Mouse (Mus musculus) cerebellum, adult 2 months (tissue): Measurements from ENCODE around the gene Kcnh1. TPM values are rescaled to one million over a fixed set of nuclear protein-coding genes. Genes with fewer than 3 reads are reported as not detected.

Experiments
- DNase-seq, 2 experiments: peaks; one replicate each; pipeline ENCODE4 v3.0.0; 2021
- H3K27ac ChIP-seq: fragments of 200-500 bp; 2 replicates; pipeline ENCODE4 v1.5.1; 2012; ENCODE audit warnings: low read length, control low read depth, inconsistent platforms; ENCODE audit not compliant: insufficient read depth
- H3K27me3 ChIP-seq: fragments of 200-500 bp; 2 replicates; pipeline ENCODE4 v1.6.1; 2012; ENCODE audit warnings: inconsistent platforms, mild to moderate bottlenecking, low read length, moderate library complexity; ENCODE audit not compliant: control insufficient read depth, insufficient read depth
- H3K4me1 ChIP-seq: fragments of 200-500 bp; 2 replicates; pipeline ENCODE4 v1.6.1; 2011; ENCODE audit warnings: low read length; ENCODE audit not compliant: control insufficient read depth, insufficient read depth
- H3K4me3 ChIP-seq: fragments of 200-500 bp; replicated peaks from 2 replicates; pipeline ENCODE3; 2011; ENCODE audit warnings: mild to moderate bottlenecking, low read depth, low read length, control low read depth; ENCODE audit not compliant: insufficient read depth
- CTCF ChIP-seq: fragments of 200-500 bp; IDR thresholded peaks from 2 replicates; pipeline ENCODE4 v1.5.1; 2011; ENCODE audit warnings: low read depth, mild to moderate bottlenecking, control low read depth, low read length, moderate library complexity, borderline replicate concordance; ENCODE audit not compliant: insufficient read depth
- POLR2A ChIP-seq: fragments of 200-500 bp; IDR thresholded peaks from 2 replicates; pipeline ENCODE4 v1.6.1; 2011; ENCODE audit warnings: low read length, control low read depth, borderline replicate concordance; ENCODE audit not compliant: insufficient read depth
- WGBS: fragments of 180-500 bp; shearing (Covaris S2); methylation state at CpG from one replicate; pipeline ENCODE4 v1.1.7; 2018; 5-methylcytosine and 5-hydroxymethylcytosine counted together
- polyA plus RNA-seq: library from polyadenylated mRNA; depleted of rRNA; stranded (reverse); fragments of >200 nt; gene quantifications from 2 replicates; pipeline ENCODE4 v1.2.3, GENCODE M21; 2012

The Kcnh1 gene
- polyA plus RNA-seq, 1 experiment = 18.6 TPM

- DNase-seq = no peak
- no peak overlapping the region for H3K27ac ChIP-seq
- TF ChIP-seq POLR2A (no peak), CTCF (no peak)
- H3K27me3 ChIP-seq = no peaks in the 10 kb centered on the region
- no peak overlapping the region for H3K4me3 ChIP-seq
- 93% methylated on average over 6 of the region's 6 CpGs for WGBS
- H3K4me1 ChIP-seq = no peaks in the 10 kb centered on the region
Measured at GRCm38 (mm10) chr1:192311851-192312438, 121.4 kb downstream of the Kcnh1 start.

- Histone ChIP-seq H3K4me3 (no peak overlapping the region), H3K4me1 (no peaks in the 10 kb centered on the region), H3K27me3 (no peaks in the 10 kb centered on the region), H3K27ac (no peak overlapping the region)
- TF ChIP-seq POLR2A (no peak), CTCF (no peak)
- no peak for DNase-seq
- 78% methylated on average over 4 of the region's 4 CpGs for WGBS
Measured at GRCm38 (mm10) chr1:192312446-192312845, 121.9 kb downstream of the Kcnh1 start.

- TF ChIP-seq POLR2A (no peak), CTCF (no peak)
- Histone ChIP-seq H3K4me1 (no peaks in the 10 kb centered on the region), H3K4me3 (no peak overlapping the region), H3K27me3 (no peaks in the 10 kb centered on the region), H3K27ac (no peak overlapping the region)
- DNase-seq = no peak
- WGBS = 73% methylated on average over 4 of the region's 4 CpGs
Measured at GRCm38 (mm10) chr1:192312998-192313397, 122.4 kb downstream of the Kcnh1 start.

GRCm38 (mm10) chr1:192313571-192313972 is 123.0 kb downstream of the Kcnh1 start:
- DNase-seq = no peak
- Histone ChIP-seq H3K4me1 (no peaks in the 10 kb centered on the region), H3K4me3 (no peak overlapping the region), H3K27ac (no peak overlapping the region), H3K27me3 (no peaks in the 10 kb centered on the region)
- TF ChIP-seq POLR2A (no peak), CTCF (no peak)
- 82% methylated on average over 7 of the region's 7 CpGs for WGBS

- DNase-seq = no peak
- Histone ChIP-seq H3K4me3 (no peak overlapping the region), H3K4me1 (0 out of 2 replicates have a peak, but pooled peaks cover 2% of the 10 kb centered on the region), H3K27me3 (no peaks in the 10 kb centered on the region; the same call in 1 of the 2 replicates), H3K27ac (no peak overlapping the region)
- 69% methylated on average over 3 of the region's 3 CpGs for WGBS
- TF ChIP-seq CTCF (no peak), POLR2A (no peak)
Measured at GRCm38 (mm10) chr1:192314044-192314443, 123.5 kb downstream of the Kcnh1 start.

GRCm38 (mm10) chr1:192315392-192316070 is 125.0 kb downstream of the Kcnh1 start:
- TF ChIP-seq POLR2A = no peak
- TF ChIP-seq CTCF = no peak
- no peak overlapping the region for H3K4me3 ChIP-seq
- H3K27me3 ChIP-seq = no peaks in the 10 kb centered on the region; the same call in 1 of the 2 replicates
- DNase-seq = no peak
- H3K4me1 ChIP-seq = 0 out of 2 replicates have a peak, but pooled peaks cover 2% of the 10 kb centered on the region
- 71% methylated on average over 1 of the region's 1 CpGs for WGBS
- no peak overlapping the region for H3K27ac ChIP-seq

- WGBS = 78% methylated on average over 3 of the region's 3 CpGs
Measured at GRCm38 (mm10) chr1:192324223-192324622, 133.6 kb downstream of the Kcnh1 start.

GRCm38 (mm10) chr1:192327052-192327451 is 136.5 kb downstream of the Kcnh1 start:
- no peaks in the 10 kb centered on the region for H3K27me3 ChIP-seq
- H3K27ac ChIP-seq = no peak overlapping the region
- WGBS = 92% methylated on average over 8 of the region's 8 CpGs
- H3K4me3 ChIP-seq = no peak overlapping the region
- H3K4me1 ChIP-seq = no peaks in the 10 kb centered on the region; the same call in 1 of the 2 replicates
- TF ChIP-seq CTCF (no peak), POLR2A (no peak)
- no peak for DNase-seq

More at GRCm38 (mm10) chr1:192324223-192324622, 133.6 kb downstream of the Kcnh1 start:
- no peak overlapping the region for H3K27ac ChIP-seq
- TF ChIP-seq CTCF (peak; percentile 9; the same call in 1 of the 2 replicates), POLR2A (no peak)
- no peaks in the 10 kb centered on the region for H3K27me3 ChIP-seq
- no peaks in the 10 kb centered on the region; the same call in 1 of the 2 replicates for H3K4me1 ChIP-seq
- DNase-seq = no peak
- no peak overlapping the region for H3K4me3 ChIP-seq
